Mouse (Mus musculus) right cerebral cortex, postnatal 25 days (tissue): ENCODE results near the gene Erp29.

Experiments
- DNase-seq: peaks from one replicate; pipeline ENCODE4 v3.0.0; 2022

Gene Erp29

DNA sequence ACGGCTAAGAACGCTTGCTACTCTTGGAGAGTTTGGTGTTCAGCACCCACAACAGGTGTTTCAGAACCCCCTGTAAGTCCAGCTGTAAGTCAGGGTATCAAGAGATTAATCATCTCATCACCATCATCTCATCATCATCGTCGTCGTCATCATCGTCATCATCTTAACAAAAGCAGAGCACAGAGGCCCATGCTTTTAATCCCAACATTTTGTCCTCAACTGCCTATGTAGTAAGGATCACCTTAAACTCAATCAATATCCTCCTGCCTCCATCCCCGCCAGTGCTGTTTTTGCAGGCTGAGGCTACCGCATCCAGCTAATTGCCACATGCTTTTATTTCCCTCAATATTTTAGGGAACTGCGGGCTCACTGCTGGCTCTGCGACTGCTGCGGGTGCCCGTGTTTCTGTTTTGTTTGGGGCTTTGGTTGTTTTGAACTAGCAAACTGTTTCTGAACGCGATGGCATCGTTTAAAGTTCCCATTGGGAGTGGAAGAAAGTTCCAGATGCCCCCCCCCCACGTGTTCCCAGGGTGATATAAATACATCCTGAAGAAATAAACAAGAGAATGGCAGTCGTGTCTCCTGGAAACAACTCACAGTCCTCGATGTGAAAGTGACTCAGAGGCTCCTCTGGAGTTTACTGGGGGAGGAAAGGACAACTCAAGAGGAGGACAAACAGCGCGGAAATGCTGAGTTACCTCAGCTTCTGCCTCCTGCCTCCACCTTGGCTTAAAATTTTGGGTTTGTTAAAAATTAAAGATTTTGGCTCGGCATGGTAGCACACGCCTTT, 66.0 kb downstream of the Erp29 start:
- DNase-seq, result peak; percentile 32

DNA sequence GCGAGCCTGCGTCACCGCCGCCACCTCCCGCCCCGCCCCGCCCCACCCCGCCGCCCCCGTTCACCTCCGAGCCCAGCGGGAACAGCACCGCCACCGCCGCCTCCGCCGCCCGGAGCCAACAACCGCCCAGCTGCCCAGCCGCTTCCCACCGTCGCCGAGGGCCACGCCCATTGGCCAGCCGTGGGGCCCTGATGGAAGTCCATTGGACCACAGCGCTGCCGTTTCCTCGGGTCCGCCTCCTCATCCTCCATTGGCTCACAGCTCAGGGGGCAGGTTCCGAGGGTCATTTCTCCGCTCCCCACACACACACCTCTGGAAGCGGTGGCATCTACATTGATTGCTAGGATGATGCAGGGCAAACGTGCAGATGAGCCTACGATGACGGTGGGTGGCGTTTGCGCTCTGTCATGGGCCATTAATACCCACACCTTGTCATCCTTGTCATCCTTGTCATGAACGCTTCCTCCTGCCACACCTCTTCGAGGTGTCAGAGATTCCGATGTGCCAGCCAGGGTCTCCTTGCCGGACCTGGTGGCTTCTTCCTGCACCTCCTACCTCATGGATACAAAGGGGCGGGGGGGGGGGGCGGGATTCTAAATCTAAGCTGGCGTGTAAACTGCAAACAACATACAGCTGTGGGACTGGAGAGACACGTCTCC, 66.7 kb downstream of the Erp29 start, which contains the start of gene Trafd1:
Trafd1 (minus strand) TSS at position 172 of the 659 bp plus-strand sequence.
- DNase-seq, result peak; percentile 93

GRCm38 (mm10) chr5:121384757-121385460, 67.4 kb downstream of the Erp29 start:
- no peak for DNase-seq

GRCm38 (mm10) chr5:121383857-121384756, 68.2 kb downstream of the Erp29 start:
- DNase-seq, result no peak

DNA sequence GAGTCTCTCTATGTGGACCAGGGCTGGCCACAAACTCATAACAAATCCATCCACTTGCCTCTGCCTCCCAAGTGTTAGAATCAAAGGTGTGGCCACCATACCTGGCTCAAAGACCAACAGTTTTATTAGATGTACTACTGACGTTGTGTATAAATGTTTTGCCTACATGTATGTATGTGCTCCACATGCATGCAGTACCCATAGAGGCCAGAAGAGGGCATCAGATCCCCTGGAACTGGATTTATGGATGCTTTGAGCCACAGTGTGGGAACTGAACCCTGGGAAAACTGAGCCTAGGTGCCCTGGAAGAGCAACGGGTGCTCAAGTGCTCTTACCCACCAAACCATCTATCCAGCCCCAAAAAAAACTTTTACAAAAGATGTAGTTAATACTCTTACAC, 71.6 kb downstream of the Erp29 start:
- no peak for DNase-seq

GRCm38 (mm10) chr5:121378678-121379256, 73.5 kb downstream of the Erp29 start:
- no peak for DNase-seq
